Mouse (Mus musculus) adrenal gland, adult (tissue): ENCODE results near the gene Pkn3.
A peak's percentile ranks its signal among the peaks of the same experiment; 100 is the strongest.
"Not testable (repeated sequence)": the region's sequence is repeated elsewhere in the genome, so short reads cannot be mapped to it uniquely, and the experiment has no call there.

Experiments
- DNase-seq, 2 experiments: peaks; one replicate each; pipeline ENCODE4 v3.0.0; 2022 to 2023; ENCODE audit warnings: low spot score in 1 of 2; ENCODE audit not compliant: inconsistent age in 2 of 2

The Pkn3 gene

DNA sequence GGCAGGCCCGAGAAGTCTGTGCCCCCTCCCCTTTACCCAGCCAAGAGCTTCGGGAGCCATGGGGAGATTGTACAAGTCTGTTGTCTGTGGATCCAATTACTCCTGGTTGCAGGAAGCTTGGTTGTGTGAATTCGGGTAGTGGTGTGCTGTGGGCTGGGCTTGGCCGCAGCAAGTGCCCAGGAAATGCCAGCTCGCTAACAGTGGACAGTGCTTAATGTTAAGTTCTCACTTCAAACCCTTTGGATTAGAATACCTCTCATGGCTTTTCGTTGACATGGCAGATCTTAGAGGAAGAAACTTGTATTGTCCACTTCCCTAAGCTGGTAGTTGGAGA lies 56.9 kb downstream of the Pkn3 start:
- DNase-seq = peak in 1 of 2 experiments; percentile 31

DNA sequence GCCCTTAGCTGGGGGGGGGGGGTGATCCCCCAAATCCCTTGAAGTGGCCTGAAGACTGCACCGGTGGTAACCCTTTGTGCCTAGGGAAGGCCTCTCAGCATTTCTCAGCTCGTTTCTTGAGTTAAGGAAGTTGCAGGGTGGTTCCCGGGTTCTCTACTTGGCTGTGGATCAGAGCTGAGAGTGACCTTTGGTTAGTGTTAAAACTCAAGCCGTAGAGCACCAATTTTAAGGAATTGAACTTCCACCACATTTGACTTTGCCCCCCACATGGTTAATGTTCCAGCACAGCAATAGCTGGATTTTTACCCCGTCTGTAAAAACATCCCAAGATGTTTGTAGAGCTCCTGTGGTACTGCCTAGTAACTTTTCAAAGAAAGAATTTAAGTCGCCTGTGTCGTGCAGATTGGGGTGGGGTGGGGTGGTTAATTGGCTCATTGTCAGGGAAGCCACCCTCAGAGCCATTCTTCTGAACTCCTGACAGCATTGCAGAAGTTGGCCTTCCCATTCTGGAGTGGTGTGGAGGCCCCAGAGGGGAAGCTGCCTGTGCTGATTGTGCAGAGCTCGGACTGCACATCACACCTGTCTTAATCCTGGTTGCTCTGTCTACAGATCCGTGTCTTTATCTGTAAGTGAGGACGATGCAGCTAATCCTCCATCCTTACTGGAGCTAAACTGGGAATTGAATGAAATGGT lies 57.6 kb downstream of the Pkn3 start:
- DNase-seq = peak in 1 of 2 experiments; percentile 52

GRCm38 (mm10) chr2:30136458-30136857 lies 59.0 kb downstream of the Pkn3 start:
- DNase-seq = no peak

DNA sequence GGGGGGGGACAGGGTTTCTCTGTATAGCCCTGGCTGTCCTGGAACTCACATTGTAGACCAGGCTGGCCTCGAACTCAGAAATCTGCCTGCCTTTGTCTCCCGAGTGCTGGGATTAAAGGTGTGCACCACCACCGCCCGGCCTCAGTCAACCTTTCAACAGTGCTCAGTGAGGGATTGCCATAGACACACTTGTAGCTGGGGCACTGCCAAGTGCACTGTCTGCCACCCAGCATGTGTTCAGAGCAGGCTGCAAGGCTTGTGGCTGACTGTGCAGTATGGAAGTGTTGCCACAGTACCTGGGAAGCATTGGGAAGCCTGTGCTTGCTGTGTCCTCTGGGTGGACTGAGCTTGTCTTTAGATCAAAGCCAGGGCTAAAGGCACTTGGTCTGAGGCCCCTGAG lies 62.5 kb downstream of the Pkn3 start:
- DNase-seq = not testable (repeated sequence)
